Mouse (Mus musculus): ENCODE results near the gene Dnah14. TPM values are rescaled to one million over a fixed set of nuclear protein-coding genes. Genes with fewer than 3 reads are reported as not detected.
A peak's percentile ranks its signal among the peaks of the same experiment; 100 is the strongest.

Dnah14 gene
- polyA plus RNA-seq, 1 experiment from 2014 or later = 2.1 TPM

GRCm38 (mm10) chr1:181555475-181555874, 20.9 kb upstream of the Dnah14 start:
- WGBS = 75% methylated on average over 5 of the region's 5 CpGs
- Histone ChIP-seq H3K36me3 (no peaks in the 10 kb centered on the region), H3K9me3 (no peaks in the 10 kb centered on the region), H3K27me3 (replicated peaks) (no peaks in the 10 kb centered on the region), H3K9ac (no peak overlapping the region), H3K4me2 (replicated peaks) (no peak overlapping the region), H3K27ac (no peak overlapping the region), H3K4me3 (replicated peaks) (no peak overlapping the region), H3K4me1 (replicated peaks) (no peaks in the 10 kb centered on the region)
- no peak for ATAC-seq

GRCm38 (mm10) chr1:181559655-181560054, 16.7 kb upstream of the Dnah14 start:
- no peak overlapping the region for H3K4me2 ChIP-seq (replicated peaks)
- no peaks in the 10 kb centered on the region for H3K9me3 ChIP-seq
- no peak overlapping the region for H3K4me3 ChIP-seq (replicated peaks)
- H3K9ac ChIP-seq = no peak overlapping the region
- H3K4me1 ChIP-seq (replicated peaks) = no peaks in the 10 kb centered on the region
- no peaks in the 10 kb centered on the region for H3K27me3 ChIP-seq (replicated peaks)
- 78% methylated on average over 10 of the region's 10 CpGs for WGBS
- H3K27ac ChIP-seq = no peak overlapping the region
- no peaks in the 10 kb centered on the region for H3K36me3 ChIP-seq
- ATAC-seq = no peak

DNA sequence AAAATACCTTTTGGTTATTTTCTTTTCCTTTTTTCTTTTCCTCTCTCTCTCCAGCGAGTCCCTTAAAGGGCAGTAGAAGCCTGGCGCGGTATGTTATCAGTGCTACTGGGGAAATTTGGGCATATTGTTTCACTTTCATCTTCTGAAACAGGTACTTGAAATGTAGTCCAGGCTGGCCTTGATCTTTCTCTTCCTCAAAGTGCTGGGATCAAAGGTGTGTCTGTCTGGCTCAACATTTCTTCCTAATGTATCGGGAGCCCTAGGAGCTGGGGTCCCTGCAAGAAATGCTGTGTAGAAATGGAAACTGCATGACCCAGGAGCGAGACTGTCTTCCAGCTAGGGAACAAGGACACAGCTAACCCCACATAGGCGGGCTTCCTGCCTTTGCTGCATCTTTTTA, 16.0 kb upstream of the Dnah14 start:
- ATAC-seq = no peak
- H3K27ac ChIP-seq = no peak overlapping the region
- no peak overlapping the region for H3K4me2 ChIP-seq (replicated peaks)
- no peaks in the 10 kb centered on the region for H3K27me3 ChIP-seq (replicated peaks)
- H3K9me3 ChIP-seq = no peaks in the 10 kb centered on the region
- H3K36me3 ChIP-seq = no peaks in the 10 kb centered on the region
- no peaks in the 10 kb centered on the region for H3K4me1 ChIP-seq (replicated peaks)
- H3K4me3 ChIP-seq (replicated peaks) = no peak overlapping the region
- no peak overlapping the region for H3K9ac ChIP-seq
- 84% methylated on average over 6 of the region's 6 CpGs for WGBS

DNA sequence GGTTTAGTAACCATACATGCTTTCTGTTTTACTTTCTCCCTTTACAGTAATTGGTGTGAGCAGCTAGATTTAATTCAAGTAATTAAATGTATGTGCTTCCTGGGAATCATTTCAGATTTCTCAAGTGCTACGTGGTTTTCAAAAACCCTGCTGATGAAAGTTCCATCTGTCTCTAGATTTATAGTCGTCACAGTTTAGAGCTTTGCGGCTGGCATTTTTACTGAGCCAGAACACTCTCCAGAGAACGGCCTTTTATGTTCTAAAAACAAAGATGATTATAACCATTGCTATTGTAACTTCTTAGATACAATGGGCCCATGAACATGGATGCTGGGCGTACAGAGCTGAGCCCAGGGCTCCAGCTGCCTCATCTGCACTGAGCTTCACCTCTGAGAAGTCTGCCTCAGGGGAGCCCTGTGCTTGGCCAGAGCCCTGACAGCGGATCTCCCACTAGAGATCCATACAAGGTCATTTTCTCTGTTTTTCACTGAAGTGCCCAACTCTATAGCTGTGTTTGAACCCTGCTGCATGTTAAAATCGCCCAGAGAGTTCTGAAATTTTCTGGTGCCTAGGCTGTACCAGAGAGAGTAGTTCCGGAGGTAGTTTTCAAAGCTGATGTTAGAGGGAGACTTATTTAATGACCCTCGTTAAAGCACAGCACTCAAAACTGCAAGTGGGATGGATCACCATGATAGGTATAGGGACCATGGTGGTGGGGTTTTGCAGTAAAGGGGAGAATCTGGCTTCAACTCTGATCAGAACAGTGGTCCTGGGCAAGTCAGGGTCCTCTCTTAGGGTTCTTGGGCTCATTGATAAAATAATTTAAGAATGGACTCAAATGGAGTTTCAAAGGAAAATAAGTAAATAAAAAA, 15.2 kb upstream of the Dnah14 start:
- ATAC-seq = no peak
- no peak overlapping the region for H3K4me2 ChIP-seq (replicated peaks)
- 55% methylated on average over 9 of the region's 9 CpGs for WGBS
- no peaks in the 10 kb centered on the region for H3K4me1 ChIP-seq (replicated peaks)
- H3K9me3 ChIP-seq = no peaks in the 10 kb centered on the region
- no peaks in the 10 kb centered on the region for H3K27me3 ChIP-seq (replicated peaks)
- no peak overlapping the region for H3K9ac ChIP-seq
- H3K36me3 ChIP-seq = no peaks in the 10 kb centered on the region
- H3K4me3 ChIP-seq (replicated peaks) = no peak overlapping the region
- H3K27ac ChIP-seq = no peak overlapping the region

DNA sequence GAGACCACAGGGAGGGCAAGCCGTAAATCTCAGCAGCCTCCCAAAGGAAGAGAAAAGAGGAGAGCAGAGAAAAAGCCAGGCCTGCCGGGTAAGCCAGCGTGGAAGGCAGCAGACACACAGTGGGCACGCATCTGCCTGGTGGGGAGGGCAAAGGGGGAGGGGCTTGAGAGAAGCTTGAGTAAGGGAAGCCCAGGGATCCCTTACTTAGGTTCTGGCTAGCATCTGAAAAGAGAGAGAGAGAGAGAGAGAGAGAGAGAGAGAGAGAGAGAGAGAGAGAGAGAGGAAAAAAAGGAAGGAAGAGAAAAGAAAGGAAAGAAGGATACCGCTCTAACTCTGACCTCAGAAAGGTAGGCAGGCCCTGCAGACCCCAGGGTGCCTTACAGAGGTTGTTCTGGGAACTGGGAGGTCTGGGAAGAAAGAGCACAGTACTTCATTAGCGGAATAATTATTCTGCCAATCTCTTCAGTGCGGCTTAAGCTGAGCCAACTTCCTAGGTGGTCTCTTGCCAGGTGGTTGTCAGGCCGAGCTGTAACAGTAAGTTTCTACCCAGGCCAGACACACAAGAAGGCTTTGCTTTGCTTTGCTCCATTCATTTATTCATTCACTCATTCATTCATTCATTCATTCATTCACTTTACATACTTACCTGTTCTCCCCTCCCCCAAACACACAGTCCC, 14.5 kb upstream of the Dnah14 start:
- no peaks in the 10 kb centered on the region for H3K4me1 ChIP-seq (replicated peaks)
- no peaks in the 10 kb centered on the region for H3K36me3 ChIP-seq
- 41% methylated on average over 8 of the region's 8 CpGs for WGBS
- H3K4me3 ChIP-seq (replicated peaks) = no peak overlapping the region
- no peaks in the 10 kb centered on the region for H3K9me3 ChIP-seq
- no peak overlapping the region for H3K9ac ChIP-seq
- ATAC-seq = no peak
- no peak overlapping the region for H3K4me2 ChIP-seq (replicated peaks)
- no peak overlapping the region for H3K27ac ChIP-seq
- no peaks in the 10 kb centered on the region for H3K27me3 ChIP-seq (replicated peaks)

DNA sequence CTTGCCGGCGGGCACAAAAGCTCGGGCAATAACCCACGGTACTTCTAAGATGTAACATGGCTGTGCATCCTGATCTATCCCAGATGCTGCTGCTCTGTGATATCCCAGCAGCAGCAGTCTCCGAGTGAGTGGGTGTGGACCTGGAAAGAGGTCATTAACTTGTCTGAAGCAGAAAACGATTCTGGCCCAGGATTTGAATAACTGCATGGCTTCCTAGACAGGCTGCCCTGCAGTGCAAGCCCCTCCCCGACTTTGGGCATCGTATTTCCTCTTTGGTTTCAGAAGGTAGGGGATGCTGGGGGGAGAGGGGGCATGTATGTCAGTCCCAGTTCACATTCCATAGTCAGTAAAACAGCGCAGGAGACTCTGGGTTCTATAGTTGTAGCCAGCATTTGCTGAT, 6.9 kb upstream of the Dnah14 start:
- Histone ChIP-seq H3K4me1 (replicated peaks) (no peaks in the 10 kb centered on the region), H3K9me3 (no peaks in the 10 kb centered on the region), H3K4me3 (replicated peaks) (no peak overlapping the region), H3K4me2 (replicated peaks) (no peak overlapping the region), H3K27ac (no peak overlapping the region), H3K27me3 (replicated peaks) (no peaks in the 10 kb centered on the region), H3K9ac (no peak overlapping the region), H3K36me3 (no peaks in the 10 kb centered on the region)
- WGBS = 59% methylated on average over 9 of the region's 9 CpGs
- no peak for ATAC-seq

- WGBS = 54% methylated on average over 8 of the region's 8 CpGs
- no peak overlapping the region for H3K27ac ChIP-seq
- no peak overlapping the region for H3K9ac ChIP-seq
- no peaks in the 10 kb centered on the region for H3K27me3 ChIP-seq (replicated peaks)
- H3K4me2 ChIP-seq (replicated peaks) = no peak overlapping the region
- no peak overlapping the region for H3K4me3 ChIP-seq (replicated peaks)
- no peaks in the 10 kb centered on the region for H3K36me3 ChIP-seq
- H3K4me1 ChIP-seq (replicated peaks) = 0 out of 2 replicates have a peak, but pooled peaks cover 2% of the 10 kb centered on the region
- no peak for ATAC-seq
- H3K9me3 ChIP-seq = no peaks in the 10 kb centered on the region
These were observed 6.8 kb downstream of the Dnah14 start for GRCm38 (mm10) chr1:181583152-181583551.

GRCm38 (mm10) chr1:181589116-181589515, 12.8 kb downstream of the Dnah14 start:
- H3K4me2 ChIP-seq (replicated peaks) = no peak overlapping the region
- WGBS = 83% methylated on average over 6 of the region's 6 CpGs
- ATAC-seq = no peak
- no peaks in the 10 kb centered on the region for H3K36me3 ChIP-seq
- H3K27ac ChIP-seq = no peak overlapping the region
- H3K4me3 ChIP-seq (replicated peaks) = no peak overlapping the region
- H3K27me3 ChIP-seq (replicated peaks) = no peaks in the 10 kb centered on the region
- H3K9ac ChIP-seq = no peak overlapping the region
- H3K4me1 ChIP-seq (replicated peaks) = no peaks in the 10 kb centered on the region
- H3K9me3 ChIP-seq = no peaks in the 10 kb centered on the region

GRCm38 (mm10) chr1:181599376-181599775, 23.0 kb downstream of the Dnah14 start:
- ATAC-seq = no peak
- H3K27me3 ChIP-seq (replicated peaks) = no peaks in the 10 kb centered on the region
- no peaks in the 10 kb centered on the region for H3K4me1 ChIP-seq (replicated peaks)
- H3K4me3 ChIP-seq (replicated peaks) = no peak overlapping the region
- no peaks in the 10 kb centered on the region for H3K9me3 ChIP-seq
- H3K36me3 ChIP-seq = no peaks in the 10 kb centered on the region
- H3K27ac ChIP-seq = no peak overlapping the region
- no peak overlapping the region for H3K9ac ChIP-seq
- 67% methylated on average over 4 of the region's 4 CpGs for WGBS
- no peak overlapping the region for H3K4me2 ChIP-seq (replicated peaks)

DNA sequence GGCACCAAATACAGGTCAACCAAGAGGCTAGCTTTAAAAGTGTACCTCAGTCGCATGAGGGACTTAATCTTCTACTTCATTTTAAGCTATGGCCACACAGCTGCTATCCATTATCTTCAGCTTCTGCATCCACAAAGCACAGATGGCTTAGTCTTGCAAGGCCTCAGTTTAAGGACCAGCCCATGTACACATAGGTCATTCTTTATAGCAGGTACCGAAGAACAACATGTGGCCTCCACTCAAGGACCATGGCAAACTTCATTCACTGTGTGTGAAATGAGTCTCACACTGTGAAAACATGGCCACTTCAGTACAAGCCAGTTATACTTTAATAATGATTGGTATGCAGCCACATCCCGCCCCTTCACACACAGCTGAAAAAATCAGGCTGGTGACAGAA, 34.8 kb downstream of the Dnah14 start:
- Histone ChIP-seq H3K9me3 (no peaks in the 10 kb centered on the region), H3K36me3 (no peaks in the 10 kb centered on the region), H3K9ac (no peak overlapping the region), H3K27me3 (replicated peaks) (no peaks in the 10 kb centered on the region), H3K27ac (no peak overlapping the region), H3K4me2 (replicated peaks) (no peak overlapping the region), H3K4me3 (replicated peaks) (no peak overlapping the region), H3K4me1 (replicated peaks) (no peaks in the 10 kb centered on the region)
- ATAC-seq = no peak
- WGBS = 66% methylated on average over 3 of the region's 3 CpGs

DNA sequence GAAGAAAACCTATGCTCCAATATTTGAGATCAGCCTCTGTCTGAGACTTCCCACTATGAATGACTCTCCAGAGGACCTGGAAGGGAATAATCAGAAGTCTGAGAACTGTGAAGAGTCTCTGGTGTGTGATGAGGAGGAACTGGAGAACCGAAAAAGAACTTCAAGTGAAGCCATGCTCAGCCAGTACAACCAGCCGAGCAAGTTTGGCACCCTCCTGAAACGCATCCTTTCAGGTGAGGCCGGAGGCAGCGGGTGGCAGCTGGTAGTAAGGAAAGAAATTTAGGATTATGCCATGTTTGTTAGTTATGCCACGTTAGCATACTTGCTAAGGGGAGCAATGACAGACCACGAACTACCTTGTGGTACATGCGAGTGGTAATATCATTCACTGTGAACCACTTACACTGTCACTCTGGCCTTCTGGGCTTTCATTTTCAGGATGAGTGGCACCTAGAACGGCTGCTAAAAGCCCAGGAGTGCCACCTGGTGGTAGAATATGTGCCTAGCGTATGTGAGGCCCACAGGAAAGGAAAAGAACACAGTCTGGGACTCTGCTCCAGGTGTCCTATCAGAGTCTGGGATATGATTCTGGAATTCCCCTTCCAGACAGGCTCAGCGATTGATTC, 39.6 kb downstream of the Dnah14 start:
- 40% methylated on average over 11 of the region's 11 CpGs for WGBS
- H3K4me2 ChIP-seq (replicated peaks) = no peak overlapping the region
- no peak overlapping the region for H3K9ac ChIP-seq
- H3K36me3 ChIP-seq = no peaks in the 10 kb centered on the region
- H3K27ac ChIP-seq = no peak overlapping the region
- no peaks in the 10 kb centered on the region for H3K4me1 ChIP-seq (replicated peaks)
- H3K27me3 ChIP-seq (replicated peaks) = no peaks in the 10 kb centered on the region
- H3K4me3 ChIP-seq (replicated peaks) = no peak overlapping the region
- no peaks in the 10 kb centered on the region for H3K9me3 ChIP-seq
- ATAC-seq = peak; percentile 67; the same call in 1 of the 2 replicates

- H3K4me3 ChIP-seq (replicated peaks) = no peak overlapping the region
- H3K4me1 ChIP-seq (replicated peaks) = no peaks in the 10 kb centered on the region
- ATAC-seq = no peak
- H3K27me3 ChIP-seq (replicated peaks) = no peaks in the 10 kb centered on the region
- no peaks in the 10 kb centered on the region for H3K36me3 ChIP-seq
- H3K27ac ChIP-seq = no peak overlapping the region
- H3K9me3 ChIP-seq = no peaks in the 10 kb centered on the region
- no peak overlapping the region for H3K4me2 ChIP-seq (replicated peaks)
- no peak overlapping the region for H3K9ac ChIP-seq
- 54% methylated on average over 5 of the region's 5 CpGs for WGBS
These were observed 41.0 kb downstream of the Dnah14 start for GRCm38 (mm10) chr1:181617332-181617731.

Measured in intestine, embryonic 15.5 days (tissue).